Mouse (Mus musculus) brain, embryonic 14.5 days (tissue): Measurements from ENCODE around the gene Them7. TPM values are rescaled to one million over a fixed set of nuclear protein-coding genes. Genes with fewer than 3 reads are reported as not detected.

Source experiments
- DNase-seq: peaks from one replicate; pipeline ENCODE4 v3.0.0-alpha.2; 2011; ENCODE audit warnings: low read depth
- CTCF ChIP-seq: fragments of 200-500 bp; IDR thresholded peaks from 2 replicates; pipeline ENCODE4 v1.5.1; 2012; ENCODE audit warnings: inconsistent platforms, mild to moderate bottlenecking, moderate library complexity, borderline replicate concordance; ENCODE audit not compliant: insufficient read depth, insufficient read length; ENCODE audit errors: extremely low read depth
- POLR2A ChIP-seq: fragments of 200-500 bp; IDR thresholded peaks from 2 replicates; pipeline ENCODE4 v1.6.1; 2012; ENCODE audit warnings: mild to moderate bottlenecking, inconsistent platforms, borderline replicate concordance; ENCODE audit not compliant: poor library complexity, insufficient read depth, insufficient read length, severe bottlenecking; ENCODE audit errors: extremely low read depth
- polyA plus RNA-seq: library from polyadenylated mRNA; depleted of rRNA; stranded (reverse); fragments of >200 nt; gene quantifications from 2 replicates; pipeline ENCODE4 v1.2.3, GENCODE M21; 2012

Gene Them7
- polyA plus RNA-seq, 1 experiment: 0.04 TPM

DNA sequence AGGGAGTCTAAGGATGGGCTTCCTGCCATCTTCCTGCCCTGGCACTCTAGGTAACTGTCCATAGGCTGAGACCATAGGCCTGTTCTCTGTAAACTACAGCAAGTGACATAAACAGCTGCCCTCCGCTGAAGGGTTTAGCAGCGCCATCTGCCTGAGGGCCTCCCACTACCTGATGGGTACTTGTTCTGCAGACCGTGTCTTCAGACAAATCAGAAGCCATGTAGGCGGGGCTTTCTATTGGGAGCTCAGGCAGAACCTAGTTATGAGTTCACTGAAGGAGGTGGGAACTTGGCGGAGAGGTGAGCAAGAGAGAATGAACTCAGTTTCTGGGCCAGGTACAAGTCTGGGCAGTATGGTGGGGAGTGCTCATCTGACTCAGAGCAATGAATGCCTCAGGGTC lies 148.6 kb downstream of the Them7 start:
- TF ChIP-seq CTCF (no peak), POLR2A (no peak)
- DNase-seq: no peak

DNA sequence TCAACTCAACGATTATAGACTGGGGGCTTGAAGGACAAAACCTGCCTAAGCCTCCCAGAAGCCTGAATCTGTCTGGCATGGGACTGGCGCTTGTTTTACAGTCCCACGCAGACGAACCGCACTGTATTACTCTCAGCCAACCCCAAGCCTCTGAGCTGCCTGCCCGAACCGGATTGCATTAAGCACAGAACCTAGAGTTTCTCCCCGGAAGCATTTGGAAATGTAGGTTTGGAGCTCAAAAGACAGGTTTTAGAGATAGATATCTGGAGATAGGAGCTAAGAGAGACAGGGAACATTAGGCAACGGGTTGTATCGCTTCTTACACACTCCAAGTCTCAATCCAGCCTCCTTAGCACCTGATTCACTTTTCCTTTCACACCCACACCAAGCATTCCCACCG lies 149.5 kb downstream of the Them7 start:
- no peak for TF ChIP-seq CTCF
- no peak for TF ChIP-seq POLR2A
- DNase-seq: no peak

DNA sequence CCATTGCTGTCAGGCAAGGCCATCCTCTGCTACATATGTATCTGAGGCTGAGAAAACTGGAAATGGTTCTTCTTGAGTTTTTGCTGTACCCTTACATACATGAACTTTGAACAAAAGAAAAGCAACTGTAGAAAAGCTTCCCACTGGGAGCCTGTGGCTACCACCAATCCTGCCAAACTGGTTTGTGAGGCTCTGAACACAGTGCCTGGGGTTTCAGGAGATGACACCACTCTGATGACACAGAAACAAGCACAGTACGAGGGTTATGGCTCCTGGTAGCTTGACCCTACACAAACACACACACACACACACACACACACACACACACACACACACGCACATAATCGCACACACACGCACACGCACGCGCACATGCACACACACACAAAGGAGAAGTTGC lies 151.1 kb downstream of the Them7 start:
- no peak for TF ChIP-seq CTCF
- TF ChIP-seq POLR2A: no peak

DNA sequence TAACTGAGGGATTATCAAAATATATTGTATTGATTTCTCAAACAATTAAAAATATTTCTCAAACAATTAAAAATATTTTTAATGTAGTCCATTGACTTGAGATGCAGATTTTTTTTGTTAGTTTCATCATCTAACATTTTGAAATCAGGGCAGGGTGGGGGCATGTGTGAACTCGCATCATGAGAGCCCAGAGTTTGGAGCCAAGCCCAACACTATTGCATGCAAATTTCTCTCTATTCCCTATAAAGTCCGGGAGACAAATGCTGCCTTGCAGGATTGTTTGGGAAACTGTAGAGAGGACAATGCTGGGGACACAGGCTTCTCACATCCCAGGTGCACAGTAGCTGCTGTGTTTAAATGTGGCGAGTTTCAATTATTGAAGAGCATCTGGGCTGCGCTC lies 151.6 kb downstream of the Them7 start:
- no peak for TF ChIP-seq CTCF
- TF ChIP-seq POLR2A: no peak
- no peak for DNase-seq

More for the DNA sequence above, 151.1 kb downstream of the Them7 start:
- no peak for DNase-seq

DNA sequence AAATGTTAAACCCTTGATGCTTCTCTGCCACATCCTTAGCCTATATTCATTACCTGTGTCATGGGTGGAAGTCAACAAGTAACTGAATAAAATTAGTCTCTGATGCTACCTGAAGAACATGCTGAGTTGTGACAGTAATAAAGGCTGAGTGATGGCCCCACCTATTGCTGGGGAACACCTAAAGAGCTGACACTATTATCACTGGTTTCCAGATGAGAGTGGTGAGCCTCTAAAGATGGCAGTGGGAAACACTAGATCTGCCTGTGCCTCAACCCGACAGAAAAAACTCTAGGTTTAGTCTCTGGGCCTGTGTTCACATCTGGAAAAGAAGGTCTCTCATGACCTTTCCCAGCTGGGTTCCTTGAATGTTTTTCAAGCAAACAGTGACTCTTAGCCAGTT lies 155.6 kb downstream of the Them7 start:
- TF ChIP-seq POLR2A (no peak), CTCF (no peak)
- no peak for DNase-seq

DNA sequence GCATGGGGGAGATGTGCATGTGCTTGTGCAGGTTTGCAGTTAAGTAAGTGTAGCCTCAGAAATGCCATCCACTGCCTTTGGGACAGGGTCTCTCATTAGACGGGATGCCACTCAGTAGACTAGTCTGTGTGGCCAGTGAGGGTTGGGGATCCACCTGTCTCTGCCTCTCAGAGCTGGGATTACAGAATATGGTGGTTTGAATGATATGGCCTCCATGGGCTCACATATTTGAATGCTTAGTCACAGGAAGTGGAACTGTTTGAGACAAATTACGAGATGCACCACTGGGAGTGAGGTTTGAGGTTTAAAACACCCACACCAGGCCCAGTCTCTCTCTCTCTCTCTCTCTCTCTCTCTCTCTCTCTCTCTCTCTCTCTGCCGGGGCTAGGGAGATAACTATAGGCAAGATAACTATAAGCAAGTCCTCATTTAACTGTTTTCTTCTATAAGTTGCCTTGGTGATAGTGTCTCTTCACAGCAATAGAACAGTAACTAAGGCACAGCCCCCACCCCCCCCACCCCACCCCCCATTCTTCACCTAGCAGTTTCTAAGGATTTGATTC lies 156.7 kb downstream of the Them7 start:
- no peak for TF ChIP-seq CTCF
- no peak for TF ChIP-seq POLR2A
- no peak for DNase-seq

DNA sequence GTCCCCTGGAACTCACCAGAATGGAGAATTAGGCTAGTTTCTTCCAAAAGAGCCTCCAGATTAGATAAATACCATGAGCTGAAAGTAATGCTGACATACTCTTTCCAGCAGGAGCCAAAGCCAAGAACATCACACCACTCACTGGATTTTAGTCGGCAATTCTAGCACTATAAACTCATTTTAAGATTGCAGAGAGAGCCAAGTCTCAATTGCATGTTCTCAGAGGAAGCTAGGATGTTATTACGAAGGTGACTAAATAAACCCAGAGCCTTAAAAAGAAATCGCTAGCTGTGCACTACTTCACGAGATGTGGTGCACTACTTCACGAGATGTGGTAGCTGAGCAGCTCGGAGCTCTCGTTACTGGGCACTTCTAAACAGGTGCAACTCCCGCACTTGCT lies 158.9 kb downstream of the Them7 start:
- TF ChIP-seq CTCF: no peak
- TF ChIP-seq POLR2A: no peak
- DNase-seq: no peak

DNA sequence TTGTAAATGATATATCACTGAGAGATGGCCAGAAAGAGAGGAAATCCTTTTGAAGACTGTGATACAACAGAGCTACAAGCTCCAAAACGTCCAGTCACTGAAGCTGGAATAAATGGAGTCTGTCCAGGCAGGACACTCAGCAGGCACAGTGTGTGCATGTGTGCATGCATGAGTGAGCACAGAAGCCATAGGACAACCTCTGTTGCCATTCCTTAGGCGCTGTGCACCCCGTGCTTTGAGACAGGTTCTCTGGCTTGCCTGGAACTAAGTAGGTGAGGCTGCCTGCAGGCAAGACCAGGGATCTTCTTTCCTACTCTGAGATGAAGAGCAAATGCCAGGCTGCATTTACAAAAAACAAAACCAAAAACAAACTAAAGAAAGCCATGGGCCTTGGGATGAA lies 160.9 kb downstream of the Them7 start:
- DNase-seq: no peak
- TF ChIP-seq POLR2A: no peak
- TF ChIP-seq CTCF: no peak

DNA sequence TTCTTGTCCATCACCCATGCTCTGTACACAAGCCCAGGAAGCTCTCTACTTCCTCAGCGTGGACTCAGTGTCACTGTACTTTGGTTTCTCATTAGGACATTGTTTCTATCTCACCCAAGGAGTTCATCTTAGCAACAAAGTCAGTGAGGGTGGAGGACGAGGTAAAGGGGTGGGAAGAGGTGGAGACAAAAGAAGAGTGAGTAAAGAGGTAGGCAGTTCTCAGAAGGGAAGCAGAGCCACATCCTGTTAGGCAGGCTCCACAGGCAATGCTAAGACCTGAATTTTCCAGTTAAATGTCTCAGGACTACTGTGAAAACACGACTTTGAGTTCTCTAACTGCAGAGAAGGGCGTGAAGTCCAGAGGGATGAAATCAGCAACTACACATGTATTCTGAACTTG lies 162.3 kb downstream of the Them7 start:
- DNase-seq: no peak
- no peak for TF ChIP-seq POLR2A

DNA sequence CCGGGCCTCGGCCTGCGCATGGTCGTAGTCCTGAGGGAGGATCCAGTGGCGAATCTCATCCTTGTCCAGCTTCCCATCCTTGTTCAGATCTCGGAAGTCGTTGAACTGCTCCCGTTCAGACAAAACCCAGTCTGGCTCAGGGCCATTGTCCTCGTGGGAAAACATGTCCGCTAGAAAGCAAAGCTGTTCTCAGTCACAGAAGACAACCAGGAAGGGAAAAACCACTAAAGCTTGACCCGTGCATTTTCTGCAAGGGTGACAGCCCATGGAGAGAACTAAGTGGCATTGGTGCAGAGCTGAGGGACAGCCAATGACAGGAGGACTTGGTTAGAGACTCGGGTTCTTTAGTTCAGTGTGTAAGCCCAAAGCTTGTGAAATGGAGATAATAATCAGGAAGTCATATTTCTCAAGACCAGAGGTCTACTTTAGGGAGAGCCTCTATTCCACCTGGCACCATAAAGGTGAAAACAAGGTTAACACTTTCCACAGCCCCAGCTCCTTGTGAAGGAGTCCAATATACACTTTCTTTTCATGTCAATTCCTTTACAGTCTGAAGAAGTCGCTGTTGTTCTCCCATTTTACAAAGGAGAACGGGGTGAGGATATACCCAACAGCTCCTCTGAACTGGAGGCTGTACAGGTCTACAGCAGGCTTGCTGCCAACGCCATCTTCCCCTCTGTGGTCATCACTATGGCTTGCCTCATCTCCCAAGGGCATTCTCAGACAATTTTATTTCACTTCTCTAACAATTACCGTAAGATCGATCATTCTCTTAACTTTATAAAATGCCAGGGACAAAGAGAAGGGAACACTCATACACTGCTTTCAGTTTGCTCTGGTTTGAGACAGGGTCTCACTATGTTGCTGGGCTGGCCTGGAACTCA lies 165.1 kb downstream of the Them7 start:
- no peak for DNase-seq
- TF ChIP-seq CTCF: no peak
- TF ChIP-seq POLR2A: no peak

DNA sequence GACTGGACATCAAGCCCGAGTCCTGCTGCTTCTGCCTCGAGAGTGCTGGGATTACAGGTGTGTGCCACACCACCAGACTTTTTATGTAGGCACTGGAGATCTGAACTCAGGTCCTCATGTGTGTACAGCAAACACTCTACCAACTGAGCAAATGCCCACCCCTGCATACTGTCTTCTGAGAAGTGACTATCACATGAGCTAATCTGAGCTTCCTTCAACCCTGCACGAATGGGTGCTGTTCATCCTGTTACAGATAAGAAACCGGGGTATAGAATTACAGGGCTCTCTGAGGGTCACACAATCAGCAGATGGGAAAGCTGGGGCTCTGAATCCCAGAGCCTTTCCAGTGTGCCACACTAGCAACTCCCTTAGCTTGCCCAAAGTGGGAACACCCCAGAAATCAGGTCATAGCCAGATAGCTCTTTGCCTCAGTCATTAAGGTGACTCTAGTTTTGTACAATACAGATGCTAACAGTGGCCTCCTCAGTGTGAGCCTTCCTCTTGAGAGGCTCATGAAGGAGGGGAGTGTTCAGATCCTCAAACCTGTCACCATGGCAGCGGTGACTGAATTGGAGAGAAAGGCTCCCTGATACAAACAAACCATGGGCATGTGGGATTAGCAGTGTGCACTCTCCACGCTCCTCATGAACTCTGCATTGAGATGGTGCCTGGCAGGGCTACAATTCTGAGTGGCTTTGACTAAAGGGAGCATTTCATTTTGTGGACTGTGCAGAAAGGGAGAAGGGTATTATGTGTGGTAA lies 166.7 kb downstream of the Them7 start:
- TF ChIP-seq CTCF: no peak
- TF ChIP-seq POLR2A: no peak
- DNase-seq: peak; percentile 70
